Mouse (Mus musculus) MEL-GATA-1-ER (cell line): ENCODE results near the gene Bach2.

Experiments
- DNase-seq: peaks from one replicate; pipeline ENCODE4 v3.0.0-alpha.2; 2012; ENCODE audit warnings: low read depth; ENCODE audit errors: extremely low read depth

Gene Bach2

DNA sequence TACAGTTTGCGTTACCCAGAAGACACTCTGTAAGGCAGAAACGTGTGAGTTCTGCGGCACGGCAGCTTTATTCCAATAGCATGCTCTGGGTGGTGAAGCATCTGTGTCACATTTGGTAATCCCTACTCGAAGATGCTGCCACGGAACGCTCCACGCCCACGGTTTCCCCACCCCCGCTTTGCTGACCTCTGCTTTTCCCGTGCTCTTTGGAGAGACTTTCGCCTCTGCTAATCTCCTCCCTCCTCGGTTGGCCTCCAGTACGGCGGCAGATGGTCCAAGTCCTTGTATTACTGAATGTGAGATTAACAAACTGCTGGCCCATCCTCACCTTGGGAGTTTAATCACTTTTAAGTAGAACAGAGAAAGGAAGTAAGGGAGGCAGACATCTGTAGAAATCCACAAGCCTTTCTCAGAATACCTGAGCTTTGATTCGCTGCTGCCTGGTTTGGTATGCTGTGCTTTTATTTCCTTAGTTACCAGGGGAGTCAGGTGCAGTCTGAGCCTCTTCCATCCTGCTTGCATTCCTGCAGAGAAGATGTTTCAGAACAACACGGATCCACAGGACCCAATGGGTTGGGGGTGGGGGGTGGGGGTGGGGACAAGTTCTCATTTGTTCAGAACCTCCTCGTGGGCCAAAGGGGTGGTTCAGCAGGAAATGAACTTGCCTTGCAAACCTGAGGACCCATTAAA is 242.9 kb downstream of the Bach2 start:
- DNase-seq, result no peak

DNA sequence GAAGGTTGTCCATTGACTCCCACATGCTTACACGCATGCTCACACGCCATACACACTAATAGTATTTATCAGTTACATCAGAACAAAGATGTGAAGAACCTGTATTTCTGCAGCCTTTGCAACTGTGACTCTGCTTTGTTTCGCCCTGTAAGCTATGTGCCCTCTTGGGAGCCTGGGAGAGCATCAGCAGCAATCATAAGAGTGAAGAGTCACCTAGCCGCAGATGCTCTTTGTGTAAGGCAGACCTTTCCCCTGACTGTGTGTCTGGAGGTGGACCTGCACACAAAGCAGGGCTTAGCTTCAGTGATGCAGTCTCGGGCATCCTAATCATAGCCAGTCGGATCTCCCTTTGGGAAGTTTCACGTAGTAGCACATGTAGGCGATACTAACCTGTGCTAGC is 243.5 kb downstream of the Bach2 start:
- no peak for DNase-seq

DNA sequence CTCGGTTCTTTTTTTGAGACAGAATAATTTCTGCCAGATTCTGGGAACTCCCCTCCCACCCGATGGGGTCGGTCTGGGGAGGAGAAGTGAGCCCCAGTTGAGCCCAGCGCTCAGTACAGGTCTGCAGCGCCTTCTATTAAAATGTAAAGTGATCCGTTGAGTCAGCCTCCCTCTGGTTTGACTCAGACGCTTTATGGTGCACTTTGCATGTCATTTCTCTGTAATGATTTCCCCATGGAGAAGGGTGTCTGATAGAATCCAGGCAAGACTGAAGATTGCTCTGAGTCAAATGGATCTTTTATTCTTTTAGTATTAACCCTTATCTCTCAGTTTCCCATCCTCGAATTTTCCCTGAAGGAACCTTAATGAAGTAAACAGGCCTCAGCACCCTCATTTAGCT is 244.3 kb downstream of the Bach2 start:
- DNase-seq, result no peak

DNA sequence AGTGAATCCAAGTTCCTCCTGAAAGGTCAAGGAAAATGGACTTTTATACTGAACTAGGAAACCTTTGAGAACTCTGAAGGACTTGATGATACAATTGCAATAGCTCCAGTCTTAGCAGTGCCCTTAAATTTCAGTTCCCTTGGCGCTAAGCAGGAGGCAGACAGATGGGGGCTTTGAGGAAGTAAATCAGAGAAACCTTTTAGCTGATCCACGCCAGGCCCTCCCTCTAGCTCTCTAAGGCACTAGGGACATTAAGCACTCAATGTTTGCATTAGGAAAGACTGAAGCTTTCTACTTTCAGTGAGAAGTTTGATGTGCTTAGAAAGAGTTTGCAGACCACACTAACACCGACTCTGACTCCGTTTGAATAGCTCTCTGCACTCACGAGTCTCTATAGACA is 247.2 kb downstream of the Bach2 start:
- no peak for DNase-seq

DNA sequence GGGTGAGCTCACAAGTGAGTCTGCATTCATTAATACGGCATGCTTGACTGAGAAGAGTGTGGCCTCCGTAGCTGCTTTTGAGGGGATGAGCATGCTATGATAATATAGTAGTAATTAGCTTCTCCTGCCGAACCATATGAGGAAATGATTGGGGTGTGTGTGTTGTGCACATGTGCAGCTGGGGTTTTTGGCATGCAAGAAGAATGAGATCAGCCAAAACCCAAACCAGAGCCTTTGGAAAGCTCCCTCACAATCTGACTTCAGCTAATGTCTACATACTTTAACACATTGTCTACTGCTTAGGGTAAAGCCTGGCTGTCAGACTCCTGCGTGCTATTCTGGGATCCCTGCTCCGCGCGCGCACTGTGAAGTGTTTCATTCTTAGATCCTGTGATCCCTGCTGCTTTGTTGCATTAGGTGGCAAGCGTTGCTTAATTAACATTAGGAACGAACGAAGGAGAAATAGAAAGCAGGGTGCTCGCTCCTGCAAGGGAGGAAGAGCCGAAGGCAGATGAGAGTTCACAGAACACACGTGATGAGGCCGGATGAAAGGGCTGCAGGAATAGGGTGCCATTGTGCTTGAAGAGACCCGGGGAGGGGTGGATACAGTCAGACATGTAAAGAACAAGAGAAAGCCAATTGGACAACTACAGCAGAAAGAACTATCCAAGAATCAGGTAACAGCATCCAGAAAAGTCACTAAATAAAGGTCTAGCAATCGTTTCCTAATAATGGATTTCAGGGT is 248.2 kb downstream of the Bach2 start:
- DNase-seq, result no peak

DNA sequence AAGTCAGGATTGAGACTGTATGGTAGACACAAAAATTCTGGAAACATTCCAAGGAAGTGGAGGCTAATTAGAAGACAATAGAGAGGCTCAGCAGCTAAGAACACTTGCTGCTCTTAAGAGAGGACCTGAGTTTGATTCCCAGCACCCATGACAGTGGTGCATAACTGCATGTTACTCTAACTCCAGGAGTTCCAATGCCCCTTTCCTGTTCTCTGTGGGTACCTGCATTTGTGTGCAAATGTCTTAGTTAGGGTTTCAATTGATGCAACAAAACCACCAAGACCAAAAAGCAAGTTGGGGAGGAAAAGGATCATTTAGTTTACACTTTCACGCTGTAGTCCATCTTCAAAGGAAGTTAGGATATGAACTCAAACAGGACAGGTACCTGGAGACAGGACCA is 250.6 kb downstream of the Bach2 start:
- no peak for DNase-seq

DNA sequence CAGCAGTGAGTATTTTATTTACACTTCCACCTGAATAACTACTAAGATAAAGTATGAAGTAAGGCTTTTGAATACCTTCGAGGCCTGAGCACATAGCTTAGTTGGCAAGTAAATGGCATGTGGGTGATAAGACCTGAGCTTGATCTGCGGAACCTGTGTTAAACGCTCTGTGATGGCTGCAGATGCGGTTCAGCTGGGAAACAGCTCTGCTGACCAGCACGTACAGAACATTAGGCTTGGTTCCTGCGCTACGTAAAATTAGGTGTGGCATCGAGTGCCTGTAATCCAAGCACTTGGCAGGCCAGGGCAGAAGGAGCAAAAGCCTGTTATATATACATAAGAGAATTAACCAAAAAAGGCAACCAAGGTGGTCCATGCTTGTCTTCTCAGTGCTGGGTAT is 252.6 kb downstream of the Bach2 start:
- no peak for DNase-seq

DNA sequence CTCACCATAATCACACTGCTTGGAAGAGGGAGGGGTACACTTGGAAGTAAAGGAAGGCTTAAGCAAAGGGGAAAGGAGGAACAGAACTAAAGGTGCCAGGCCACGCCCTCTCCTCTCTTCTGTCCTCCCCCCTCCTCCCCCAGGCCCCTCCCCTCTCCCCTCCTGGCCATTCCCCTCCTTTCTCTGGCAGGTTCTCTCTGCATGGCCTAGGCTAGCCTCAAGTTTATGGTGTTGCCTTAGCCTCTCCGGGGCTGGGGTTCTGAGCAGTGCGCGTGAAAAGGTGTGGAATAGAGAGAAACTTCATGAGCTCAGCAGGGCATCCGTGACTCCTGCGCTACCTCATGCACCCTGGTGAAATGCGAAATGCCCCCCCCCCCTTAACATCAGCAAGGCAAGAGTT is 254.2 kb downstream of the Bach2 start:
- DNase-seq, result no peak

DNA sequence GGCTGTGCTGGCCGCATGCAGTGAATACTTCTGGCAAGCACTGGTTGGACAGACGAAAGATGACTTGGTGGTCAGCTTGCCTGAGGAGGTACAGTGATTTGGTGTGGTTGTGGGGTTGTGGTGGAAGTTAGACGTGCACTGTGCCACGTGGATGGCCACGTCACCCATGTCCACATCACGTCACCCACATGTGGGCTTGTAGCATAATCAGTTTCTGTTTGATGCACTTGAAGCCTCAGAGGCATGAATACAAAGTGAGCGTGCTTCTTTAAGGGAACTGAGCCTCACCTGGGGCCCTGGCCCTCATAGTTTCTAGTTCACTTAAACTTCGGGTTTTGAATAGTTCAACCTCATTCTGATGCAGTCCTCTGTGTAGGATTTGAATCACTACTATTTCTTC is 263.2 kb downstream of the Bach2 start:
- no peak for DNase-seq

DNA sequence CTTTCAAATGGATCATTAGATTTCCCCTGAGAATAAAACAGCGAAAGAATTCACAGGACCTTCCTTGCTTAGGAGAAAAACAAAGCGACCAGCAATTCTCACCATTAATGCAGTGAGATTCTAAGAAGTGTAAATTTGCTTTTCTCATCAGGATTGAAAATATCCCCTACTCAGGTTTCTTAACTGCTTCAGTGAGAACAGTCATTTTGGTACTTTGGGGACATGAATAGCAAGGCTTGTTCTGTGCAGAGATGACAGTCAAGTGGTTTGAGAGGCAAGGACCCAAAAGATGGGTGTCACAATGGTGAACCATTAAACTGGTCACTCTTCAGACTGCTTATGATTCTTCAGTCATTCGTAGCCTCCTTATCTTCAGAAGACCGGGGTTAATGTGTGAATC is 263.6 kb downstream of the Bach2 start:
- DNase-seq, result no peak

DNA sequence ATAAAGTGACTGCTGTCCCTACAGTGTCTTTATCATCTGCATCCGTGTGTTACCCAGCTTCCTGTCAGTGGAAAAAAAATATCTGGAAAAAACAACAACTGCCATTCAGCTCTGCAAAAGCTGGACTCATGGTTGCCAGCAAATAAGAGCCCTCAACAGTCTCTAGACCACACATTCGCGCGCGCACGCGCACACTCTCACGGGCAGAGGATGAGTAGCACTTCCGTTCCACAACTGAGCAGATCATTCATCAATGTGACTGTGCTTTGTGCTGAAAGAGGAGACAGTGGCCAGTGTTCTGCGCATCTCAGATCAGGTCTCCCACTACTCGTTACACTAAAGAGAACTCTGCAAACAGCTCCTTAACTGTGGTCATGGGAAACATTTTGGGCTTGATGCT is 265.6 kb downstream of the Bach2 start:
- DNase-seq, result no peak

DNA sequence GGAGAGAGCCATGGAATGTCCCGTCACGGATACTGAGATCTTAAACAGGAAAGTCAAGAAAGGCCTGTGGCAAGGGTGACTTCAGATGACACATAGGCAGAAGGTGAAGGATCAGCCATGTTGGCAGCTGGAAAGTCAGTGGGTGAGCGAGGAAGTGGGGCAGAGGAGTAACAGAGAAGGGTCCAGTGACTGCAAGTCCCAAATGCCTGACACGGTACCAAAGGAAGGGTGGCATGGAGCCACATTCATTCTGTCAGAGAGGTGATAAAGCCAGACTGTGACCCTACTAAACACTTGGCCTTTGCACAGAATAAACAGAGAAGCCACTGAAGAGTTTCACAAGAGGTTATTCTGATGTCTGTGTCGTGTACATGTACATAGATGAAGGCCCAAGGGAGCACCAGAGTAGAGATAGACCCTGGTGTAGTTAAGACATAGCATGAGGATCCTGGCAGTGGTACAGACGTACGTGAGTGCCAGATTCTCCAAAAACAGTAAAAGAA is 267.8 kb downstream of the Bach2 start:
- DNase-seq, result no peak

DNA sequence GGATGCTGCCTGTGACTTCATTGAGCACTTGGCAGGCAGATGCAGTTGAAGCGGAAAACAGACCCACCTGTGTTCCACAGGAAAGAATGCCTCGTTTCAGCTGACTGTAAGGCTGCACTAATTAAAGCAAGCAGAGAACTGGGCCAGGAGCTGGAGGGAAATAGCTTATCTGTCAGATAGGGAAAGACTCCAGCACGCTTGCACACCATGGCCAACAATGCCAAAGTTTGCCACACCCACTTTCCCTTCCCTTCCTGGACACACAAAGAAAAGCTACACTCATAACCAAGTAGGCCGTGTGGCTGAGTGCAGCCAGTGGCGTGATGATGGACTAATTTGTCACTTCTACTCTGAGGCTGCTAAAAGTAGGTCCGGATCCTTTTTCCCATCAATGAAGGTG is 268.4 kb downstream of the Bach2 start:
- no peak for DNase-seq

DNA sequence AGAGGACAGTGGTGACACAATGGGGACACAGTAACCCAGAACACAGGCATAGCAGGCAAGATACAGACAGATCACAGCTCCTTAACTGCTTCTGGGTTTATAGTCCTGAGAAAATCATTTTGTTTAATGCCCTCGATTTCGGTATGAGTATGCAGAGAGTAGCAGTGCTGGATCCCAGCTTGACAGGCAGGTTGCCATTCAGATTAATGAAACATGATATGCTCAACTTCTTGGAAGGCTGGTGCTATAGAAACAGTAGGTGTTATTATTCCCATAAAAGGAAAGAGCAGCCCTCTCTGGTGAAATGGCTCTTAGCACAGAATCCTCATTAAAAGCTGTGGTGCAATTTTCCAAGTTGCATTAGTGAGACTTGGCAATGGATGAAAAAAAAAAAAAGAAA is 270.0 kb downstream of the Bach2 start:
- no peak for DNase-seq

DNA sequence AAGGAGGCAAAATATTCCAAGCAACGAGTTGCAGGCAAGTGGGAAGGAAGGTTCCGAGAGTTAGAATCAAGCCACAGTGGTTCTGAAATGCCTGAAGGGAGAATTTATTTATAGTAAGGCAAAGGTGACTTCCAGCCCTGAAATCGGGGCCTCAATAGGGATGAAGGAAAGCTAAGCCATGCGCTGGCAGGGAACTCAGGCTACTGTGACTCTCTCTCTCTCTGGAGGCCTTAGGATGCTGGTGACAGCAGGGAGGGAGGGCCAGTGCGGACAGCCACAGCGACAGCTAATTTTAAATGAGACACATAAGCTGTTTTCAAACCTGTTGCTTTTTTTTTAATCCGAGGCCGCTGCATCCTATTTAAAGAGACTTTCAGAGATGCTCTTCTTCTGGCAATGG is 270.4 kb downstream of the Bach2 start:
- no peak for DNase-seq

DNA sequence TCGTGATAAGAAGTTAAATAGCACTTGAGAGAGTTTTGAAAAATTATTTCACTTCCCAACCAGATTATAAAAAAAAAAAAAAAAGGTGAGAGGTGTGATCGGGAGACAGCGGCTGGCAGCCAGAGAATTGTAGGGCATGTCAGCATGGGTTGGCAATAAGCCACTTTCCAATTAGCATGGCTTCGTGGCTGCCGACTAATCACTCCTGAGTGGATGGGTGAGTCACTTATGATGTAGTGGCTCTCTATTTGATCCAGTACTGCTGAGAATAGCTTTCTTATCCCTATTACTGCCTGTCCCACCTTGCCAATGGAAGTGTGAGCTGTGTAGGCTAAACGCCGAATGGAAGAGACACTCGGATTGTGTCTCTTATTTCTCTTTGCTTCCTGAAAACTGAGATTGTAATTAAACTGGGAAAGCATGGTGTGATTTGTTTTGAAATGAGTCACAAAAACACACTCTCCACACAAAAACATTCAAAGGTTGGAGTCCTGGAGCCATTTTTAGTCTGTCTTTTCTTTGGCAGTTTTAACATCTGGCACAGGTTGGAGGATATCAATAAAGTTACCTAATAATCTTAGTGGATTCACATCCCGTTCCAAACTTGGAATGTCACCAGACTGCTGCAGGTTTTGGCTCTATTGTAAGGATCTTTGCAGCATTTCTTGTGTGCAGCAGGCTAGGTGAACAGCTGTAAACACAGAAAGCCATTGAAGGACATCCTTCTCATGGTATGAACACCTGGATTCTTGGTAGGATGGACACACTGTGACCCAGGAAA is 271.4 kb downstream of the Bach2 start:
- no peak for DNase-seq

DNA sequence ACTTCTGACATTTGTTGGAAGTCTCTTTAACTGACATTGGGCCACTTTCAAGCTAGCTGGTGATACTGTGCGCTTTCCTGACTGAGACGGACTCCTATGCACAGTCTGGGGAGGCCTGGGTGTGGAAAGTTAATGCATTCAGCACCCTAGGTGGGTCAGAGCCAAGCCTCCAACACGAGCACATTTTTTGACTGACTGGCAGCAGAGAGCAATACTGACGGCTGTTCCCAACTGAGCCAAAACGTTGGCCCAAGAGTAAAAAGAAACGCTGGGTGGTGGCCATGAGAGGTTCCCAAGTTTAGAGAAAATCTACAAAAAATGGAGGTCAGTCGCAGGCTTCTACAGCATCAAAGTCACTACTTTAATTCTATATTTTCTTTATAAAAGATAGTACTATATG is 272.3 kb downstream of the Bach2 start:
- DNase-seq, result no peak

DNA sequence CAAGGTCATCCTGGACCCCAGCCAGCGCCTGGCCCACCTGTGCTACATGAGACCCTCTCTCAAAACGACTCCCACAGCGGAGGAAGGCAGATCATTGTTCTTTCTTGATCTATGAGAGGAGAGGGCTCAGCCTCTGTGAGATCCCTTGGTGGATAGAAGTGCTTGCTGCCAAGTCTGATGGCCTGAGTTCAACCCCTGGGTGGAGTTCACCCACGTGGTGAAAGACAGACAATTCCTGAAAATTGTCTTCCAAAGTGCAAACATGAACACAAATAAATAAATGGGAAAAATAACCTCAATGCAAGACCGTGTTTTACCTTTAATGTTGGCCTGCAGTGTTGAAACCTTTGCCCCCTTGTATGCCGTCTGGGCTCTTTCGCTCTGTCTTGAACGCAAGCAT is 277.5 kb downstream of the Bach2 start:
- DNase-seq, result no peak

DNA sequence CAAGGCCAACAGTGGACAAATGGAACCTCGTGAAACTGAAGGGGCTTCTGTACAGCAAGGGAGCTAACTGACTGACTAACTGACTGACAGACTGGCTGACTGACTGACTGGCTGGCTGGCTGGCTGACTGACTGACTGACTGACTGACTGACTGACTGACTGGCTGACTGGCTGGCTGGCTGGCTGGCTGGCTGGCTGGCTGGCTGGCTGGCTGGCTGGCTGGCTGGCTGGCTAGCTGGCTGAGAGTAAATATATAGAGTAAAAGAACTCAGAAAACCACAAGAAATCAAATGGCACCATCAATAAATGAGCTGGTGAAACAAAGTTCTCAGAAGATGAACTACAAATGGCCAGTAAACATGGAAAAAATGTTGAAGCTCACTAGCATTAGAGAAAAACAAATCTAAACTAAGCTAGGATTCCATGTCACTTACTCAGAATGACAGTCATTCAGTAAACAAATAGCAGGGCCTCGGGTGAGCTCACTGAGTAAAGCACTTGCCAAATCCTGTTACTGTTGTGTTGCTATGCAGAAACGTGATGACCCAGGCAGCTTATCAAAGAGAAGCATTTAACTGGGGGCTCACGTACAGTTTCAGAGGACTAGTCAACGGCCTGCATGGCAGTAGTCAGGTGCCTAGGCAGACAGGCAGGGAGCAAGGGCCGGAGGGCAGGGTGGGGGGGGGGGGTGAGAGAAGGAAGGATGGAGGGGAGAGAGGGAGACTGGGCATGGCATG is 280.4 kb downstream of the Bach2 start:
- DNase-seq, result no peak

DNA sequence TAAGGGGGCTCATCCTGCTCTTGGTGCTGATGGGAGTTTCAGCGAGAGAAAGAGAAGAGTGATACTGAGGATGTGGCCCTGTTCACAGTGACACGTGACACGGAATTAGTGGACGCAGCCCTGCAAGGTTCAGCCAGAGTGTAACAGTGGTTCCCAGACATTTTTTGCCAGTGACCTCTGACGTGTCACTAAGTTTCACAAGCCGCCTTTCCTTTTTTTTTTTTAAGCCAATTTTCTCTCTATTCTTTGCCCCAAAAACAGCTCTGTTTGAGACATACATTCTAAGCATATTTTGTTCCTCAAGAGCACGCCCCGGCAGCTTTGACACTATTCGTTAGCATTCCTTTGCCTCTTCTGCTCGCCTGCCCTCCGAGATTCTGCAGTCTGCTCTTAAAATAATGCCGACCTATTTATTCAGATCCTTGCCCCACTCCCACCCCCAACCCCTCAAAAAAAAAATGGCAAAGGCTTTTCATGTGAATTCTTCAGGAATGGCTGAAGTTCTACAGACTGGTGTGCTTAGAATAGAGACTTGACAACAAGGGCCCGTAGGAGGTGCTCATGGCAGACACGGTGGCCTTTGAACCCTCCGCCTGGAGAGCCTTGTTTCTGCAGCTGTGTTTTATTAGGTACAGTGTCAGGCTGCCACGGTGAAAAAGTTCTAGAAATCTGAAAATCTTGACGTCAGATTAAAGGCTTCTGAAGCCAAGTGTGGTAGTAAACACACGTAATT is 282.2 kb downstream of the Bach2 start:
- no peak for DNase-seq

DNA sequence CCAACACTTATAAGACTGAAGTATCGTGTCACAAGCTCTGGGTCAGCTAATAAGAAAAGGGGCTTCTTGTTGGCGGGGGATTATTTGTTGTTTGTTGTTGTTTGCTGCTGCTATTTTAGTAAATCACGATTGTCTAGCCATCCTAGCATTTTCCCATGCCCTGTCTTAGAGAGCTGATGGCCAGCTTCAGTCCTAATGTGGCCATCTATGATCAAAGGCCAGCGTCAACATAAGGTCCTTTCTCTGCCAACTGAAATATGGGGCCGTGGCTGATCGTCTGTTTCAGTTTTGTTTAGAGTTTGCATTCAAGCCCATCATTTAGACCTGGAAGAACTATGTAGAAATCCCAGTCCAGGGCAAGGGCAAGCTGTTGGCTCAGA is 282.7 kb downstream of the Bach2 start:
- no peak for DNase-seq
